20 mouse cellular contexts compared by ENCODE assay signal in genomic region chr6:127897342-127897741, GRCm38 (mm10). TPM values are rescaled to one million over a fixed set of nuclear protein-coding genes. Genes with fewer than 3 reads are reported as not detected.
A peak's percentile ranks its signal among the peaks of the same experiment; 100 is the strongest.
DNase-seq lines count a peak whose midpoint lies in the region; ATAC-seq and TF ChIP-seq lines count a peak whose summit lies in the region.
"Had no signal": no experiment of that assay in that cellular context is flagged by ENCODE, and none has a peak within 500 bp of the region (broad histone marks: within the 10 kb centered on the region; RNA-seq: fewer than 3 reads in every experiment).

No protein-coding gene starts in this region.

- no peak overlapping the region for H3K27ac ChIP-seq in lung, postnatal 0 days (ENCODE audit: low read length)
- H3K27ac ChIP-seq: embryonic facial prominence, embryonic 10.5 days; embryonic facial prominence, embryonic 12.5 days; forebrain, embryonic 13.5 days; forebrain, embryonic 15.5 days had no signal

- no peak overlapping the region for H3K4me2 ChIP-seq in lung, postnatal 0 days (replicated peaks; ENCODE audit: low read depth, low read length)
- H3K4me2 ChIP-seq: embryonic facial prominence, embryonic 12.5 days; forebrain, embryonic 13.5 days; forebrain, embryonic 15.5 days had no signal

- H3K27me3 ChIP-seq in lung, postnatal 0 days (replicated peaks; ENCODE audit: insufficient read depth, low read length), result no peaks in the 10 kb centered on the region
- H3K27me3 ChIP-seq: embryonic facial prominence, embryonic 12.5 days; forebrain, embryonic 13.5 days; forebrain, embryonic 15.5 days had no signal

- DNase-seq in lung, adult 18-20 months, result peak; percentile 45 to 64
- DNase-seq in lung, postnatal 10 days, result no peak
- peak; percentile 69 for DNase-seq in lung, postnatal 0 days (ENCODE audit: low spot score)
- no peak for DNase-seq in lung, postnatal 4 days
- peak; percentile 68 for DNase-seq in lung, postnatal 25 days (ENCODE audit: low spot score)
- DNase-seq in lung, postnatal 36 days, result peak; percentile 70
- no peak for DNase-seq in adrenal gland, adult 8-10 months
- DNase-seq: adrenal gland, adult 2 months; adrenal gland, postnatal 14 days; adrenal gland, postnatal 36 days; cerebellum, adult 11-12 months; cerebellum, adult 2 months; cerebellum, adult 9-10 months; cerebellum, postnatal 10 days; cerebellum, postnatal 25 days had no signal

- H3K36me3 ChIP-seq in lung, postnatal 0 days (ENCODE audit: insufficient read depth, low read length), result no peaks in the 10 kb centered on the region
- H3K36me3 ChIP-seq: embryonic facial prominence, embryonic 10.5 days; embryonic facial prominence, embryonic 12.5 days; forebrain, embryonic 15.5 days had no signal

- no peak overlapping the region for H3K4me3 ChIP-seq in lung, postnatal 0 days (ENCODE audit: low read depth, low read length)
- H3K4me3 ChIP-seq: embryonic facial prominence, embryonic 10.5 days; embryonic facial prominence, embryonic 12.5 days; forebrain, embryonic 13.5 days; forebrain, embryonic 15.5 days had no signal

- no peaks in the 10 kb centered on the region for H3K4me1 ChIP-seq in lung, postnatal 0 days (ENCODE audit: insufficient read depth, low read depth, low read length)

- no peak overlapping the region for H3K9ac ChIP-seq in lung, postnatal 0 days (replicated peaks; ENCODE audit: low read depth)
- H3K9ac ChIP-seq: embryonic facial prominence, embryonic 12.5 days; forebrain, embryonic 13.5 days; forebrain, embryonic 15.5 days had no signal

- peak; percentile 69; the same call in 1 of the 2 replicates for TF ChIP-seq EP300 in lung, postnatal 0 days (IDR thresholded peaks at IDR 0.05)

- 56% methylated on average over 3 of the region's 3 CpGs for WGBS in lung, postnatal 0 days

- peak; percentile 73 for ATAC-seq in lung, postnatal 0 days
- ATAC-seq: forebrain, embryonic 13.5 days; forebrain, embryonic 15.5 days had no signal

- TF ChIP-seq CTCF in lung, postnatal 0 days (IDR thresholded peaks at IDR 0.05), result no peak

- no peaks in the 10 kb centered on the region for H3K9me3 ChIP-seq in lung, postnatal 0 days (ENCODE audit: low read length)
- H3K9me3 ChIP-seq: embryonic facial prominence, embryonic 10.5 days; embryonic facial prominence, embryonic 12.5 days; forebrain, embryonic 13.5 days; forebrain, embryonic 15.5 days had no signal

RNA-seq across cellular contexts. Expression of gene Tspan11, which starts 10.0 kb away (rescaled TPM):
- 45.0 and 64.3 TPM in 2 replicates for polyA plus RNA-seq in lung, postnatal 0 days (2015; fragmentation: Nextera tagmentation; extraction: Ambion mirVana)
- 10 to 100 TPM in 2 of 4 experiments, 1 to 10 TPM in 2; 7.3 to 21.2 (median 12.3) TPM for total RNA-seq in adrenal gland, adult 8-10 months (2022)
- total RNA-seq: MEL had no signal

Comparison
In these comparisons a context has a peak if more than half of its experiments do, and no peak if none do; other contexts are left out.
1. DNase-seq: peak in lung, adult 18-20 months (2 of 2), lung, postnatal 0 days (single experiment), lung, postnatal 25 days (single experiment) and lung, postnatal 36 days (single experiment); none in lung, postnatal 10 days (single experiment), lung, postnatal 4 days (0 of 2) and adrenal gland, adult 8-10 months (single experiment).